Mouse (Mus musculus): ENCODE results near the gene Mcl1. TPM values are rescaled to one million over a fixed set of nuclear protein-coding genes. Genes with fewer than 3 reads are reported as not detected.
A peak's percentile ranks its signal among the peaks of the same experiment; 100 is the strongest.
"Not testable (repeated sequence)": the region's sequence is repeated elsewhere in the genome, so short reads cannot be mapped to it uniquely, and the experiment has no call there.

Mcl1 gene
- total and polyA plus RNA-seq, 3 experiments, result 152 to 272 (median 159) TPM

DNA sequence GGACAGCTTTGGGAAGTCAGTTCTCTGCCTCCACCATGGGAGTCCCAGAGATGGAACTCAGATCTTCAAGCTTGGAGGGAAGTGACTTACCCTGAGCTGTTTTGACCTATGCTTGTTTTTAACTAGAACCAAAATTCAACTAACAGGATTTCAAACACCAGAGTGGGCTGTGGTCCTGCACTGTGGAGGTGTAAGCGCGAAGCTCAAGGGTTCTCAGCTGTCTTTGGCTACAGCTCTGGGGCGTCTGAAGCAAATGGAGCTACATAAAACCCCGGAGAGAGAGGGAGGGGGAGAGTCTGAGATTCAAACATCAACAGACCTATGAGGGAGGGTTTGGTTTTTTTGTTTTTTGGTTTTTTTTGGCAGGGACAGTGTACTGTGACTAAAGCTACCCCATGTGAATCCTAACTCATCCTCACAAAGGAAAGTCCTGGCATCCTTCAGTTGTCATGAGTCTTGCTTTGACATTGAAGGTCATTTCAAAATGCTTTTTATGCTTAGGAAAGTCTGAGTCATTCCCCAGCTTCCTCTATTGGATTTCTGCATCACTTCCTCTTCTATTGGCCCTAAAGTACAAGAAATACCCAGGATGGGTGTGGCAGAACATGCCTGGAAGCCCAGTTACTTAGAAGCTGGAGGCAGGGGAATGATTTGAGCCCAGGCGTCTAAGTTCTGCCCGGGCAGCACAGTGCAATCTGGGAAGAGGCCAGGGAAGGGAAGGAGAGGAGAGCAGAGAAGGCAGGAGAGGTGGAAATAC, 8.1 kb upstream of the Mcl1 start:
- peak; percentile 74 for DNase-seq

DNA sequence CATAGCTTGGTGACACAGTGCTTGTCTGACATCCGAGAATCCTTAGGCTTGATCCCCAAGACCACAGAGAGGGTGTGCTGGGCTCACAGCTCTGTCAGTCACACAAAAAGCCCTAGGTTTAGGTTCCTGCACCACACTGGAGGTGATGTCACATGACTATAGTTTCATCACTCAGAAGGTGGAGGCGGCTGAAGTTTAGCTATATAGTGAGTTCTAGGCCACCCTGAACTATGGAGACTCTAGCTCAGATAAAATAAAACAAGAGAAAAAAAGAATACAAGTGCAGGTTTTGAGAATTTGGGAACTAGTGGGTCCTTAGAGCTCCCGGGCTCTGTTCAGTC, 7.6 kb upstream of the Mcl1 start:
- no peak for DNase-seq

- no peak for DNase-seq
Measured at GRCm38 (mm10) chr3:95651391-95652203, 7.0 kb upstream of the Mcl1 start.

GRCm38 (mm10) chr3:95652204-95652811, 6.3 kb upstream of the Mcl1 start:
- no peak for DNase-seq

GRCm38 (mm10) chr3:95652871-95653270, 5.7 kb upstream of the Mcl1 start:
- DNase-seq, result no peak

- DNase-seq, result peak; percentile 42
Measured at GRCm38 (mm10) chr3:95653473-95654034, 5.0 kb upstream of the Mcl1 start.

DNA sequence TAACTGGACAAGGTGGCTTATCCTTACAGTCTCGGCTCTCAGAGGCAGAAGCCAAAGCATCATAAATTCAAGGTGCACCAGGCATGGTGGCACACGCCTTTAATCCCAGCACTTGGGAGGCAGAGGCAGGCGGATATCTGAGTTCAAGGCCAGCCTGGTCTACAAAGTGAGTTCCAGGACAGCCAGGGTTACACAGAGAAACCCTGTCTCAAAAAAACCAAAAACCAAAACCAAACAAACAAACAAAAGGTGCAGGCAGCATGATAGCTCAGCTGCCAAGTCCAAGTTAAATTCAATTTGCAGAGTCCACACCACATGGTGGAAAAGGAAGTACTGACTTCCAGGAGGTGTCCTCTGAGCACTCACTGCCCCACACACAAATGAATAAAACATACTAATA, 4.2 kb upstream of the Mcl1 start:
- DNase-seq, result not testable (repeated sequence)

DNA sequence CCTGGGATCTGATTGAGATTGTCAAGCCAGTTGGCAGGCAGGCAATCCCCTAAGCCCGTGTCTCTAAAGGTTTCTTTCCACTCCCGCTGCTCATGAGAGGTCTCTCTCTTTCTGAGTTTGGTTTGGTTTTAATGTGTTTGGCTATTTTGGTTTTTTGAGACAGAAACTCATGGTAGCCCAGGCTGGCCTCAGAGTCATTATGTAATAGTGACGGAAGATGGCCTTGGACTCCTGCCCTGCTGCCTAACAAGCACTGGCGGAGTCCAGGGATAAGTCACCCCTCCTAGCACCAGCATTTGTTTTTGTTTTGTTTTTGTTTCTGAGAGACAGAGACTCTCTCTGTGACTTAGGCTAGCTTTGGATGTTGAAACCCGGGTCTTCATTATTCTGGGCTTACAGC, 3.2 kb upstream of the Mcl1 start:
- peak; percentile 52 for DNase-seq

DNA sequence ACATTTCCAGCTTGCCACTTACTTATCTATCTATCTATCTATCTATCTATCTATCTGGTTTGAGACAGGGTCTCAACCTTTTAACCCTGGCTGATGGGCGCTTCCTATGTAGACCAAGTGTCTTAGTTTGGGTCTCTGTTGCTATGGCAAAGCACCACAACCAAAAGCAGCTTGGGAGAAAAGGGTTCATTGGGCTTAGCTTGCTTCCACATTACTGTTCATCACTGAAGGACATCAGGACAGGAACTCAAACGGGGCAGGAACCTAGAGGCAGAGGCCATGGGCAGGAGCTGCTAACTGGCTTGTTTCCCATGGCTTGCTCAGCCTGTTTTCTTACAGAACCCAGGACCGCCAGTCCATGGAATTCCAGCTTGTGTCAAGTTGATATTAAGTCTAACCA, 1.5 kb upstream of the Mcl1 start:
- DNase-seq, result no peak

DNA sequence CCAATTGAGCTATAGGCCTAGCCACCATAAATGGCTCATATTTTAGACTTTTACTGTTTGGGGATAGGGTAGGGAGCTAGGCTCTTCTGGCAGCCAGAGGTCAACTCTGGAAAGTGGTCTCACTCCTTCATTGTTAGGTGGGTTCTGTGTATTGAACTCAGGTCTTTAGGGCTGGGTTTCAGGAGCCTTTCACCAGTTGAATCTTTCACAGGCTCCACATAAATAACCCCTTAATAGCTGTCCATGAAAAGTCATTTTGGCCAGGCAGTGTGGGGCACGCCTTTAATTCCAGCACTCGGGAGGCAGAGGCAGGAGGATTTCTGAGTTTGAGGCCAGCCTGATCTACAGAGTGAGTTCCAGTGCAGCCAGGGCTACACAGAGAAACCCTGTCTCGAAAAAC, 877 bp upstream of the Mcl1 start:
- no peak for DNase-seq

GRCm38 (mm10) chr3:95658868-95659712, 502 bp downstream of the Mcl1 start:
- DNase-seq, result peak; percentile 87

GRCm38 (mm10) chr3:95659948-95660347, 1.4 kb downstream of the Mcl1 start:
- no peak for DNase-seq

DNA sequence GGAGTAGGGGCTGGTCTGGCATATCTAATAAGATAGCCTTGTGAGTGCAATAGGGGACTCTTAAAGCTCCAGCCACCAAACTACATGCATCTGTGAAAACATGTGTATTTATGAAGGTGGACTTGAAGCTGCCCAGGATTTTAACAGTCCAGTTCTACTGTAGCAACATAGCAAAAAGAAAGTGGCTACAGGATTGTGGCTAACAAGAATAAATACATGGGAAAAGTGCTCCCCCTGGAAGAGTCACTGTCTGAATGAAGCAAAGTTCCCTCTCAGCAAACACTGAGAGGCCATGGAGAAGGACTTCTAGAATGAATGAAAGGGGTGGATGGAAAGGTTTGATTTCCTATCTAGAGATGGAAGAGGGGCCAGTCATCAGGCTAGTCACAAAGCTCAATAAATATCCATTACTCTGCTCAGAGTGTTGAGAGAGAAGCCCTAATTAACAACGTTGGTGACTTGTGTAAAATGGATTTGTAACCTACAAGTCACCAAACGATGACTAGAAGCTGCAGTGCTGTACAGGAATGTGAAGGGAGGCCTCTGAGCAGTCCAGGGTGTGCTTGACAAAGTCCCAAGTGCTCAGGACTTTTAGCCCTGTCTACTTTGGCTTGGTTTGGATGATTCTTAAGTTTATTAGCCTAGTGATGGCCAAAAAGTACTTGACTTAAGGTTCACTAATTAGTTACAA, 2.3 kb downstream of the Mcl1 start:
- DNase-seq, result peak; percentile 36

- DNase-seq, result peak; percentile 66
Measured at GRCm38 (mm10) chr3:95661945-95662715, 3.5 kb downstream of the Mcl1 start.

GRCm38 (mm10) chr3:95662724-95663449, 4.3 kb downstream of the Mcl1 start:
- DNase-seq, result no peak

DNA sequence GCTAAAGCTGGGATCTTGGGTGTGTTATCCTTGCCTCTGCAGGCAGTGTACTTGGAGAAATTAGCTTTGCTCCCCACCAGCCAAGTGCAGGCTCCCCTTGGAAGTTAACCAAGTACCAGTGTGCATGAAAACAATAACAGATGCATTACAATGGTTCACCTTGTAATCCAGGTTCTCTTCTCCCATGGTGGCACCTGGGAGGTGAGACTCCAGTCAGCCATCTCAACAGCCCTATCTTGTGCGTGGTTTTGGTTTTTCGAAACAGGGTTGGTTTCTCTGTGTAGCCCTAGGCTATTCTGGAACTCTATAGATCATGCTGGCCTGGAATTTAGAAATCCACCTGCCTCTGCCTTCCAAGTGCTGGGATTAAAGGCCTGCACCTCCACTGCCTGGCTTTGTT, 4.9 kb downstream of the Mcl1 start:
- DNase-seq, result no peak

DNA sequence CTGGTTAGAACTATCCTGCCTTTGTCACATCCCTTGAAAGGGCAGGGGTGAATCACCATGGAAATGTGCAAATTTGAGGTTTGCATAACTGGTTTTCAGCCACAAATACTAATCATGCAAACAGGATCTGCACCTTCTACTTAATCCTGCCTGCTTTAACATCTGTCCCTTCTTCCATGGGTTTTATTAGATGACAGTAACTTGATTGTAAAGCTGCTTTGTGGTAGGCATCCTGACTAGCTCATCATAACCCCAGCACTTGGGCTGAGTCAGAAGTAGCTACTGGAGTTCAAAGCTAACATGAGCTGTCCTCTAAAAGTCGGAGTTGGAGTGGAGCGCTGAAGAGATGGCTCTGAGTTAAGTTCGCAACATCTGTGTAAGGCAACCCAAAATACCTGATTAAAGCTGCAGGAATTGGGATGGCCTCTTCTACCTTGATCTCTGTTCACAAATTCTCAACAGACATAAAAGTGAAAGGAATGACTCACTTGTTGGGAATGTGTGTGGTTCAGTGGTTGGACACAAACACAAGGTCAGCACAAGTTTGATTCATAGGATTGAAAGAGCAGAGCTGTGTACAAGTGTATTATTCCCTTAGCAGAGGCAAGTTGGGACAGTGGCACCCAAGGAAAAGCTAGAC, 5.5 kb downstream of the Mcl1 start:
- peak; percentile 75 for DNase-seq

GRCm38 (mm10) chr3:95664940-95665352, 6.4 kb downstream of the Mcl1 start:
- DNase-seq, result peak; percentile 56

Data from adrenal gland, adult 2 months (tissue).